Mouse (Mus musculus) urinary bladder, adult 18-20 months (tissue): ENCODE data around the gene Kansl1.
A peak's percentile ranks its signal among the peaks of the same experiment; 100 is the strongest.
"Not testable (repeated sequence)": the region's sequence is repeated elsewhere in the genome, so short reads cannot be mapped to it uniquely, and the experiment has no call there.

ENCODE experiments used
- DNase-seq, 2 experiments: peaks; one replicate each; pipeline ENCODE4 v3.0.0; 2022; ENCODE audit warnings: low spot score in 2 of 2, mixed read lengths in 2 of 2

The Kansl1 gene

GRCm38 (mm10) chr11:104468751-104469268, at the start of gene Kansl1:
Gene Kansl1, minus strand, starts transcription at chr11:104468861.
- peak; percentile 0 to 20 for DNase-seq

GRCm38 (mm10) chr11:104512436-104512835, 43.8 kb upstream of the Kansl1 start:
- DNase-seq = no peak

GRCm38 (mm10) chr11:104510606-104511005, 41.9 kb upstream of the Kansl1 start:
- no peak for DNase-seq

- DNase-seq = no peak
Observed at GRCm38 (mm10) chr11:104508455-104508854, 39.8 kb upstream of the Kansl1 start.

GRCm38 (mm10) chr11:104488292-104488691, 19.6 kb upstream of the Kansl1 start:
- DNase-seq = no peak

GRCm38 (mm10) chr11:104481971-104482370, 13.3 kb upstream of the Kansl1 start:
- no peak for DNase-seq

- no peak for DNase-seq
Observed at GRCm38 (mm10) chr11:104479505-104479904, 10.8 kb upstream of the Kansl1 start.

- DNase-seq = peak; percentile 80 to 85
Observed at GRCm38 (mm10) chr11:104469371-104469835, 742 bp upstream of the Kansl1 start.

GRCm38 (mm10) chr11:104467698-104468097, 963 bp downstream of the Kansl1 start:
- DNase-seq = no peak

- peak in 1 of 2 experiments; percentile 8 for DNase-seq
Observed at GRCm38 (mm10) chr11:104461551-104461950, 7.1 kb downstream of the Kansl1 start.

- no peak for DNase-seq
Observed at GRCm38 (mm10) chr11:104459671-104460070, 9.0 kb downstream of the Kansl1 start.

GRCm38 (mm10) chr11:104458507-104458906, 10.2 kb downstream of the Kansl1 start:
- DNase-seq = no peak

GRCm38 (mm10) chr11:104452709-104453108, 16.0 kb downstream of the Kansl1 start:
- DNase-seq = no peak

GRCm38 (mm10) chr11:104451239-104451638, 17.4 kb downstream of the Kansl1 start:
- DNase-seq = no peak

GRCm38 (mm10) chr11:104448499-104448898, 20.2 kb downstream of the Kansl1 start:
- not testable (repeated sequence) for DNase-seq

GRCm38 (mm10) chr11:104445538-104445937, 23.1 kb downstream of the Kansl1 start:
- no peak for DNase-seq

- no peak for DNase-seq
Observed at GRCm38 (mm10) chr11:104445044-104445443, 23.6 kb downstream of the Kansl1 start.

- DNase-seq = no peak
Observed at GRCm38 (mm10) chr11:104443359-104443758, 25.3 kb downstream of the Kansl1 start.

GRCm38 (mm10) chr11:104442333-104443136, 26.1 kb downstream of the Kansl1 start:
- peak; percentile 80 to 89 for DNase-seq

GRCm38 (mm10) chr11:104441475-104442332, 27.0 kb downstream of the Kansl1 start:
- peak; percentile 59 to 61 for DNase-seq

GRCm38 (mm10) chr11:104440521-104441474, 27.9 kb downstream of the Kansl1 start:
- no peak for DNase-seq
